Mouse (Mus musculus) NIH3T3 (cell line): ENCODE measurements around the gene Ltk.

Source experiments
- DNase-seq: peaks from one replicate; pipeline ENCODE4 v3.0.0-alpha.2; 2012; ENCODE audit warnings: low read depth

Gene Ltk

DNA sequence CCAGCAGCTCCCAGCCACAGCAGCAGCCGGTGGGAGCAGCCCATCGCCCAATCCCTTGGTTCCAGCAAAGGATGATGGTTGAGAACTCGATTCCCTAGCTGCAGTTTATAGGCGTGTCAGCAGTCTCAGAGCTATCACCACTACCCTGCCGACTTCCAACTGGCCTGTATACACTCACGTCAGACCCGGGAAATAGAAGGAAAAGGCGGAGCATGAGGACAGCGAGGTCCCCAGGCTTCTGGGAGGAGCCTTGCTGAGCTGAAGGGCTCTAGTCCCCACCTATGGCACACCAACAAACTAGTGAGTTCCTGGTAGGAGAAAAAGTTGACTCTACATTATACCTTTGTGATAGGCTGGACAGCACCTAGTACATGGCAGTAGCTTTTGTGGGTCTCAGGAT lies at the start of gene Ltk:
Ltk (minus strand) TSS at position 181 of the 400 bp plus-strand sequence.
- DNase-seq, result no peak

DNA sequence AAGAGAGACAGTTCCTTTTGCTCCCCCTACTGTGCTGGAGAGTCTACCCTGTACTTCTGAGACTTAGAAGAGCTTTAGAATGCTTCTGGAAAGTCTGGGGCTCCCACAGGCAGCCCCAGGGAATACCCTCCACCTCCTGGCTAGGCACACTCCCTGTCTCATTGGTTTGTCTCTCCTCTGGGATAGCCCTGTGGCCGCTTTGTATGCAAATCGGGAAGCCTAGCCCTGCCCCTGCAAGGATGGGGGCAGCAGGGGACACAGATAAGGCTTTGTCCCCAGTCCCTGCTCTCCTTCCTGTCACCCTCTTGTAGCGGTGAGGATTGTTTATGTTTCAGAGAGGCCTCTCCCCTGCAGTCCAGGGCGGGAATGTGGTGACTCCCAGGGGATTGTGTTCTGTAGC lies 48.6 kb upstream of the Ltk start:
- no peak for DNase-seq

DNA sequence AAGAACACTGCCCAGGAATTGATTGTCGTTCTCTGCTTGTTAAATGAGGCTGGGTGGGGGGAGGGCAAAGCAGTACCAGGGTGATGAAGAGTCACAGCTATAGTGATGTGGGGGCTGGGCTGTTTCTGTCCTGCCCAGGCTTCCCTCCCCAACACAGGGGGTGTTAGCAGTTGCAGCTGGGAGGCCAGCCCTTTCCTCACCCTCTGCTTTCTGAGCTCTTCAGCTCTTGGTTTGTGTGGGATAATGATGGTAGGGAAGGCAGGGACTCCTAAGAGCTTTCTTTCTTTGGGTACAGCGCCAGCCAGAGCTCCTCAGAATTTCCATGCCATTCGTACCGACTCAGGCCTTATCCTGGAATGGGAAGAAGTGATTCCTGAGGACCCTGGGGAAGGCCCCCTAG lies 48.2 kb upstream of the Ltk start:
- no peak for DNase-seq

DNA sequence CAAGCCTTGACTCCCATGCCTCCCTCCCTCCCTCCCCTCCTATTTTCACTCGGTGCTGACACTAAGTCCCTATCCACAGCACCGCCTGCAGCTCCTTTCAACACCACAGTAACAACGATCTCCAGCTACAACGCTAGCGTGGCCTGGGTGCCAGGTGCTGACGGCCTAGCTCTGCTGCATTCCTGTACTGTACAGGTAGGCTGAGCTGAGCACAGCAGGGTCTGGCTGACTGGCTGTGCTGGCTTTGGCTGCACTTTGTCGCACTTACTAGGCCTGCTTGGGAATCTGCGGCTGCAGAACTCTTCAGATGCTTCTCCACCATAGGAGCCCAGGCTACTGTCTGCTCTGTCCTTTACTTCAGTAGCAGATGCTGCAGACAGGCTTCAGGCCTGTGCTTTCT lies 45.3 kb upstream of the Ltk start:
- no peak for DNase-seq

- no peak for DNase-seq
Observed at GRCm38 (mm10) chr2:119804776-119805175, 44.5 kb upstream of the Ltk start.

- DNase-seq, result no peak
Observed at GRCm38 (mm10) chr2:119804275-119804628, 44.0 kb upstream of the Ltk start.

- DNase-seq, result peak; percentile 15
Observed at GRCm38 (mm10) chr2:119803618-119804274, 43.5 kb upstream of the Ltk start.

GRCm38 (mm10) chr2:119802767-119803617 lies 42.8 kb upstream of the Ltk start:
- DNase-seq, result peak; percentile 49

DNA sequence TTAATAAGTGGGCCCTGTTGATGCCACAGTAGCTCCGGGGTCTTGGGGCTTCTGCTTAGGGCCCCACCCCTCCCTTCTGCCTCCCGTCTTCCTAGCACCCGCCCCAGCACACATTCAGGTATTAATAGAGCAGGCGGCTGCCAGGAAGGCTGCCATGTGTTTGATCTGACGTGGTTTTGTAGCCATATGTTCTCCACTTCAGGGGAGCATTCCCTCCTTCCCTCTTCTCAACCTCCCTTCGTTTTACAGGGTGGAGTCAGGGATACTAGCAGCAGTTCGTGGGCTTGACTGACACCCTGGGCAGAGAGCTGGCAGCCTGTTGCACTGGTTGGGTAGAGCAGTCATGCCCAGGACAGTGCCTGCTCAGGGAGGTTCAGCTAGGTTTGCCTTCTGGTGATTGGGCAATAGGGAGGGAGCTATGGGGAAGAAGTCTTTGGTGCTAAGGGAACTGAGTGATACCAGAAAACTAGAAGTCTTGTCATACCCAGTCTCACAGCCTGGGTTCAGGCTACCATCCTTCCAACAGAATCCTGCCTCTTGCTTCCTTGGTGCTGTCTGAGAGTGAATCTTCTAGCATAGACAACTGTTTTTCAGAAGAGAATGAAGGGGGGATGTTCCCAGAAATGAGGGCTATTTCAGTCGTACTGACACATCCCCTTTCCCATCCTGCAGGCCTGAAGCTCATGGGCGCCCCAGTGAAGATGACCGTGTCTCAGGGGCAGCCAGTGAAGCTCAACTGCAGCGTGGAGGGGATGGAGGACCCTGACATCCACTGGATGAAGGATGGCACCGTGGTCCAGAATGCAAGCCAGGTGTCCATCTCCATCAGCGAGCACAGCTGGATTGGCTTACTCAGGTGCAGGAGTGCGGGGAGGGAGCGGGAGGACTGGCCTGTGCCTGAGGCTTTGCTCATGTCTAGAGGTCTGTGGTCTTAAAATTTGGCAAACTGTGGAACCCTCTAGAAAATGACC lies 40.9 kb upstream of the Ltk start:
- DNase-seq, result no peak

DNA sequence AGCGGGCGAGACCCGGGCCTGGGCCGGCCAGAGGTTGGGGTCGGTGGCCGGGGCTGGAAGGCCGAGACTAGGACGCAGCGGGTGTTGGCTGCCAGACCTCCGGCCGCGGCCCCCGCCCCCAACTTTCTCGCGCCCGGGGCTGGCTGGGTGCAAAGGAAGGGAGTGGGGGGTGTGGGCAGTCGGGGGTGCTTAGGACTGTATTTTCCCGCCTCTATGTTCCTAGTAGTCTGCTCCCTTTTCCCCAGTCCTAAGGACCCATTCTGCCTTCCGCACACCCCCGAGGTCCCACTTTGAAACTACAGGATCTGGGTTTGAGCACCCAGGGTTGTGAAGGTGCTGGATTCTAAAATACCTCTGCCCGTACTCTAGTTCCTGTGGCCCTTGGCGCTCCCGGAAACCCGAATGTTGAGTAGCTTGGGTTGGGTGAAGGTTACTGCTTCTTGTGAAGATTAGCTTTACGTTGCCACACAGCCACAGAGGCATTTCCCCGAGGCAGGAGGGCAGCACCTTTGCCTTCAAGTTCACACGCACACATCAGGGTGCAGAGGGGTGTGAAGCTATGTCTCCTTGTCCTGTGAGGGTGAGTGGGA lies 39.8 kb upstream of the Ltk start:
- DNase-seq, result peak; percentile 10

DNA sequence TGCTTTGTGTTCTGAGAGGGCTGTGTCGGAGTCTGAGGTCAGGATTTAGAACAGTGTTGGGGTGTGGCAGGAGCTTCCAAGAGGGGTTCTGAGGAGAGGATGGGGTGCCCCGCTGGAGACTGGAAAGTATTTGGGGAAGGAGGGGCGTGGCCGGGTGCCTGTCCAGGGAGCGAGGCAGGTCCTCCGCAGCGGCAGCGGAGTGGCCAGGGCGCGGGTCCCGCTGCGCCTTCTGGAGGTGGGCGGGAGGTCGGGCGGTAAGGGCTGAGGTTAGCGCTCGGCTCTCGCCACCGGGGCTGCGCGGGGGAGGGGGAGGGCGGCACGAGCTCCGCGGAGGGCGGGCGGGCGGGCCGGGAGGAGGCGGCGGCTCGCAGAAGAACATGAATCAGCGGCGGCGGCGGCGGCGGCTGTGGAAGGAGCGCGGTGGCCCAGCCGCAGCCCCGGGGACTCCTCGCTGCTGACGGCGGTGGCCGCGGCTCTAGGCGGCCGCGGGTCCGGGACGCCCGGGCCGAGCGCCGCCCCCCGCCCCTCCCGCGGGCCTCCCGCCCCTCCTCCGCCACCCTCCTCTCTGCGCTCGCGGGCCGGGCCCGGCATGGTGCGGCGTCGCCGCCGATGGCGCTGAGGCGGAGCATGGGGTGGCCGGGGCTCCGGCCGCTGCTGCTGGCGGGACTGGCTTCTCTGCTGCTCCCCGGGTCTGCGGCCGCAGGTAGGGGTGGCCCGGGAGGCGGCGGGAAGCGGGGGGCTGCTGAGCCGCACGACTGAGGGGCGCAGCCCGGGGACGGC lies 39.1 kb upstream of the Ltk start:
- DNase-seq, result peak; percentile 44

GRCm38 (mm10) chr2:119798246-119798927 lies 38.2 kb upstream of the Ltk start:
- peak; percentile 67 for DNase-seq

- DNase-seq, result no peak
Observed at GRCm38 (mm10) chr2:119797279-119797783, 37.1 kb upstream of the Ltk start, which contains the start of gene Tyro3. Tyro3 (plus strand) TSS chr2:119797733.

DNA sequence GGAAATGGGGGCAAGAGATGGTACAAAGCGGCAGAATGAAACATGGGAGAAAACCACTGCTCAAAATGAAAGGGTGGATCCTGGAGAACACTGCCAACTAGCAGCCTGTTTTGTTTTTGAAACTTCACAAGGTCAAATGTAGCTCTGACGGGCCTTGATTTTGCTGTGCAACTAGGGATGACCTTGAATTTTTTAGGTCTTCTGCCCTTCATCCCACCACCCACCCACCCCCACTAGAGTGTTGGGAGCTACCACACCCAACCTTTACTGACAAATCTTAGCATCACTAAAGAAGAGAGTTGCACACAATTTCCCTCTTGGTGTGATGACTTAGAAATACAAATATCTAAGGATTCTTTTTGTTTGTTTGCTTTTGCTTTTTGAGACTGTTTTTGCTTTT lies 29.8 kb upstream of the Ltk start:
- DNase-seq, result no peak

DNA sequence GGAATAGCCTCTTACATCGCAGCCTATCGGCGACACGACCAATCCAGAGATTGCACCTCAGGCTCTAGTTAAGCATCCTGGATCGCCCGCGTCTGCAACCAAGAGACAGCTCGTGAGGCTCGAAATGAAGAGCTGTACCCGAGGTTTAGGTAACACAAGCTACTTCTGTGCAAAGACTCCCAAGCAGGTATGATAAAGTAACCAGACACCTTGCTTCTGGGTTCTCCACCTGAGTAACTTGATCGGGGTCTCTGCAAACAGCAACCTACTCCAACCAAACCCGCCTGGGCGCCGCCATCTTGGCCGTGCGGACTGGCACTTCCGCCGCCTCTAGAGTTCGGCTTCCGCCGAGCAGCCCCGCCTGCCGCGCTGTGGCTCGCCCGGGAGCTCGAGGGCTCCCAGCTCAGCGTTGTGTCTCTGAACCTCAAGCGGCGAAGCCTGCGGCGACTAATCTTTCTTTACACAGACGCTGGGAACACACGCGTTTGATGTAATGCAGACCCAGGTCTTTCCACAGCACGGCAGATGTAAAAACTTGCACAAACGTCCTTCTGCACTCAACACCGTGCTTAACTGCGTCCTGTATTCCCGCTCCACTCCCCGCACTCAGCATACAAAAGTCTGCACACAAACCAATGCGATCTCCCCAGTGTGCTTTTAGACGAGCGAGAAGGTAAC lies 27.1 kb upstream of the Ltk start, which contains the start of gene Rpap1:
Rpap1 (minus strand) TSS at position 332 of the 678 bp plus-strand sequence.
- DNase-seq, result peak; percentile 87

DNA sequence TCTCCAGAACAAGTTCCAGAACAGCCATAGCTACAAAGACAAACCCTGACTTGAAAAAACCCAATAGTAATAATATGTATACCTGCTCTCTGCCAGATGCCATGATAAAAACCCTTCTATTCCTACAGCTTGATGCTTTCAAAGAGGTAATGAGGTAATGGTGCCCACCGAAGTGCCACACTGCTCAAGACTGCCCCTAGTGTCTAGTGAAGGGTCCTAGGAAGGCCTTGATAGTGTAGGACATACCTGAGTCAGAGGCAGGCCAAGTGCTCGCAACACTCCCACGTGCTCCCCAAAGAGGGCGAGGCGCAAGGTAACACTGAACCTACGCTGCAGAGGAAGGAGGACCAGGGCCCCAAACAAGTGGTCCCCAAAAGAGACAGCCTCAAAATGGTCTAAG lies 7.0 kb upstream of the Ltk start:
- DNase-seq, result no peak

- no peak for DNase-seq
Observed at GRCm38 (mm10) chr2:119763924-119764323, 3.7 kb upstream of the Ltk start.

DNA sequence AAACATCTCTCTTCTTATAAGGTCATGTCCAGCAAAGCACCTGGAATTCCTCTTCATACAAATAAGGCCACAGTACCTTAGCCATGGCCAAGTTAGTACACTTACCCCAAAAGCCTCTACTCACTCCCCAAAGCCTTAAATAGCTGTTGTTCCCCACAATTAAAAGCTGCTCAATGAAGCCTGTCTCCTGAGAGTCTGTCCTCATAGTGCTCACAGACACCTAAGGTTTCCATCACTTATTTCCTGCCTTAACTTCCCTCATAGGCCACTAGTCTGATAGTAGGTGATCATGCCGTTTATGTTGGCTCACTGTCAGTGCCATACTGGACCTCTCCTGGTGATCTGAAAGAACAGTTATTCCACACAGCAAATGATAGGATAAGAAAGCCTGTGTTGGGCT lies 2.0 kb upstream of the Ltk start:
- no peak for DNase-seq
